Mouse (Mus musculus): ENCODE results near the gene Dtnbp1. TPM values are rescaled to one million over a fixed set of nuclear protein-coding genes. Genes with fewer than 3 reads are reported as not detected.

Dtnbp1 gene
- polyA plus RNA-seq, 1 experiment: 99.1 TPM

DNA sequence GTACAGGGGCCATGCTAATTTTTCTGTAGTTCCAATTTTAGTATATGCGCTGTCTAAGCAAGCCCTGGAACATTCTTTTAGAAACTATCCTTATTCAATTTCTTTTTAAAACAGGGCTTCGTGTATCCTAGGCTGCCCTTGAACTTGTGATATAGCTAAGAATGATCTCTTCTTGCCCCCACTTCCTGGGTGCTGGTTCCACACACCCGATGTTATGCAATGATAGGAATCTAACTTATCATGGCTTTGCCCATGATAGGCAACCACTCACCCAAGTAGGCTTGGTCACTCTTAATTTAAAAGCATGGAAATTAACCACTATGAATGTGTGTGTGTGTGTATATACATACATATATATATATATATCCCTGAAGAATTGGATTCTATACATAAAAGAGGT, 24.3 kb upstream of the Dtnbp1 start:
- Histone ChIP-seq H3K36me3 (ENCODE audit: control insufficient read depth, insufficient read depth) (no peaks in the 10 kb centered on the region), H3K27me3 (ENCODE audit: control insufficient read depth, insufficient read depth, insufficient read length) (no peaks in the 10 kb centered on the region), H3ac (ENCODE audit: control insufficient read depth, insufficient read length) (no peak overlapping the region), H3K79me2 (ENCODE audit: control insufficient read depth, insufficient read depth) (no peaks in the 10 kb centered on the region), H3K4me3 (no peak overlapping the region), H3K4me2 (ENCODE audit: low read depth) (no peak overlapping the region)
- TF ChIP-seq E2F4 (IDR thresholded peaks at IDR 0.05; ENCODE audit: insufficient read depth): no peak
- no peak for TF ChIP-seq POLR2A (IDR thresholded peaks at IDR 0.05; ENCODE audit: insufficient read length, low read depth)
- no peak for TF ChIP-seq MYOG (IDR thresholded peaks at IDR 0.05; ENCODE audit: control insufficient read depth in 1 of 3, insufficient read depth in 1 of 3, insufficient read length in 2 of 3, low read depth in 2 of 3)
- TF ChIP-seq TCF3 (IDR thresholded peaks at IDR 0.05; ENCODE audit: insufficient read length, low read depth): no peak
- no peak for TF ChIP-seq CEBPB (IDR thresholded peaks at IDR 0.05; ENCODE audit: insufficient read depth, poor library complexity, severe bottlenecking)
- no peak for TF ChIP-seq MYOD1 (IDR thresholded peaks at IDR 0.05; ENCODE audit: control insufficient read depth in 1 of 3, insufficient read length in 2 of 3, low read depth in 2 of 3)
- TF ChIP-seq REST (IDR thresholded peaks at IDR 0.05; ENCODE audit: insufficient read depth, insufficient read length): no peak
- no peak for TF ChIP-seq SRF (IDR thresholded peaks at IDR 0.05; ENCODE audit: control insufficient read depth, insufficient read length, low read depth)
- TF ChIP-seq USF1 (IDR thresholded peaks at IDR 0.05; ENCODE audit: low read depth): no peak
- no peak for TF ChIP-seq MAX (IDR thresholded peaks at IDR 0.05; ENCODE audit: low read depth)
- TF ChIP-seq TCF12 (IDR thresholded peaks at IDR 0.05; ENCODE audit: insufficient read depth, poor library complexity, severe bottlenecking): no peak
- TF ChIP-seq POLR2AphosphoS2 (IDR thresholded peaks at IDR 0.05; ENCODE audit: insufficient read length, low read depth): no peak

DNA sequence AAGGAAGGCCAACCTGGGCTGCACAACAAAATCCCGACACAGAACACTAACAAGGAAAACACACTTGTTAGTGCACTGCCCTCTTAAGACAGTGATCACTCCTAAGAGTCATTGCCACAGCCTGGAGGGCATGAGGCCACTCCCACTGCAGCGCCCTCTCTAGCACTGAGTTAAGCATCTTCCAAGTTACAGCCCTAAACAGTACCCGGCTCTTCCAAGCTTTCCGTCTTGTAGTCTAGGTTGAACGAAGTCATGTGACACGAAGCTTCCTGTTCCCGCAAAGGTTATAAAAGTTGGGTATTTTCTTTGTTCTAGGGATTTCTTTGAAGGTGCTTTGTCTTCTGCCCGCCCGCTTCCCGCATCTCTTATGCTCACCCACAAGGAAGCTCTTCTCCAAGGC, 22.9 kb upstream of the Dtnbp1 start:
- Histone ChIP-seq H3K79me2 (ENCODE audit: control insufficient read depth, insufficient read depth) (no peaks in the 10 kb centered on the region), H3K27me3 (ENCODE audit: control insufficient read depth, insufficient read depth, insufficient read length) (no peaks in the 10 kb centered on the region), H3K4me3 (no peak overlapping the region), H3K4me2 (ENCODE audit: low read depth) (no peak overlapping the region), H3ac (ENCODE audit: control insufficient read depth, insufficient read length) (no peak overlapping the region), H3K36me3 (ENCODE audit: control insufficient read depth, insufficient read depth) (no peaks in the 10 kb centered on the region)
- TF ChIP-seq POLR2AphosphoS2 (IDR thresholded peaks at IDR 0.05; ENCODE audit: insufficient read length, low read depth) (no peak), REST (IDR thresholded peaks at IDR 0.05; ENCODE audit: insufficient read depth, insufficient read length) (no peak), POLR2A (IDR thresholded peaks at IDR 0.05; ENCODE audit: insufficient read length, low read depth) (no peak)

DNA sequence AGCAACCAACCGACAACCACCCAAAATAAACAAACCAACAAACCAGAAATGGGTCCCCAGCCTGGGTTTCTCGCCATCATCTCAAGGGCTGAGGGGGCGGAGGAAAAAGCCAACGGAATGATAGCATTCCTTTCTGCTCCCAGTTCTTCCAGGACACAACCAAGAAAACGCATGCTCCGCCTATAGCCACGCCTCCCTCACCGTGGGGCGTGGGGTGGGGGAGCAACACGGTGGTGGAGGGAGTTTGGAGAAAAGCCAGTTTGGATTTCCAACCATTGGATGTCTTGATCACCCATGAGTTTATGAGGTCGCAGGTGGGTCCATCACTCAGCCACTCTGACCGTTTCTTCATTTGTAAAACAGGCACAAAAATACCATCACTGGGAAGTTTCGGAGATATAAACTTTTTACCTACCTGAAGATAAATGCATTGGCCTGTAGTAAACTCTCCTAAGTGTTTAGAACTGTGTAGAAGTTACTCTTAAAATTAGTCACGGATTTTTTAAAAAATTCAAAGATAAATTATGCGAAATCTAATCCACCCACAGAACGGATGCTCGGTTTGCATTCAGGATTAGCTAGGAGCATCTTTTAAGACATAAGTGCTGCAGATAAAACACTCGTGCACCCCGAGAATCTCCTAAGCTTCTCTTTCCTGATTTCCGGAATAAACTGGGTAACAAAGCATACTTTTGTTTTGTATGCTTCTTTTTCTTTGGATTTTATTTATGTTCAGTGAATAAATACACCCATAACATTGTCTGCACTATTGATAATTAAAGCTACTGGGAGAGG, 21.6 kb upstream of the Dtnbp1 start:
- no peak for TF ChIP-seq MYOG (IDR thresholded peaks at IDR 0.05; ENCODE audit: control insufficient read depth in 1 of 3, insufficient read depth in 1 of 3, insufficient read length in 2 of 3, low read depth in 2 of 3)
- no peak for TF ChIP-seq SRF (IDR thresholded peaks at IDR 0.05; ENCODE audit: control insufficient read depth, insufficient read length, low read depth)
- TF ChIP-seq USF1 (IDR thresholded peaks at IDR 0.05; ENCODE audit: low read depth): no peak
- TF ChIP-seq REST (IDR thresholded peaks at IDR 0.05; ENCODE audit: insufficient read depth, insufficient read length): no peak
- no peak for TF ChIP-seq POLR2AphosphoS2 (IDR thresholded peaks at IDR 0.05; ENCODE audit: insufficient read length, low read depth)
- TF ChIP-seq E2F4 (IDR thresholded peaks at IDR 0.05; ENCODE audit: insufficient read depth): no peak
- TF ChIP-seq POLR2A (IDR thresholded peaks at IDR 0.05; ENCODE audit: insufficient read length, low read depth): no peak
- no peak for TF ChIP-seq MYOD1 (IDR thresholded peaks at IDR 0.05; ENCODE audit: control insufficient read depth in 1 of 3, insufficient read length in 2 of 3, low read depth in 2 of 3)
- no peaks in the 10 kb centered on the region for H3K79me2 ChIP-seq (ENCODE audit: control insufficient read depth, insufficient read depth)
- no peaks in the 10 kb centered on the region for H3K27me3 ChIP-seq (ENCODE audit: control insufficient read depth, insufficient read depth, insufficient read length)
- H3K36me3 ChIP-seq (ENCODE audit: control insufficient read depth, insufficient read depth): no peaks in the 10 kb centered on the region
- no peak overlapping the region for H3ac ChIP-seq (ENCODE audit: control insufficient read depth, insufficient read length)
- H3K4me2 ChIP-seq (ENCODE audit: low read depth): no peak overlapping the region
- H3K4me3 ChIP-seq: no peak overlapping the region

DNA sequence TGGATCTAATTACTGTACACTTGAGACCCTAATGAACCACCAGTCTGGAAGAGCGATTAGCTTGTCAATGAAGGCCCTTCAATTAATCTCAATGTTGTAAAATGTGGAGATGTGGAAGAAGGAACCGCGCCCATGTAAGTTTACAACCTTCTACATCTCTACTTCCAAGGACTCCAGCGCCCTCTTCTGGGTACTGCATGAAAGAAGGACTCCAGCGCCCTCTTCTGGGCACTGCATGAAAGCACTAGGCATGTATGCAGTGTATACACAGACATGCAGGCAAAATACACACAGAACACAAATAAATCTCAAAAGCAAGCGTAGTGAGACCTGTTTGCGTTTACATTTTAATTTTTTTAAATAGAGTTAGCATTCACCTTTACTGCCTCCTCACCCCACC, 6.2 kb upstream of the Dtnbp1 start:
- Histone ChIP-seq H3K36me3 (ENCODE audit: control insufficient read depth, insufficient read depth) (no peaks in the 10 kb centered on the region), H3ac (ENCODE audit: control insufficient read depth, insufficient read length) (no peak overlapping the region), H3K79me2 (ENCODE audit: control insufficient read depth, insufficient read depth) (no peaks in the 10 kb centered on the region), H3K4me3 (no peak overlapping the region), H3K4me2 (ENCODE audit: low read depth) (no peak overlapping the region), H3K27me3 (ENCODE audit: control insufficient read depth, insufficient read depth, insufficient read length) (no peaks in the 10 kb centered on the region)
- no peak for TF ChIP-seq MYOG (IDR thresholded peaks at IDR 0.05; ENCODE audit: control insufficient read depth in 1 of 3, insufficient read depth in 1 of 3, insufficient read length in 2 of 3, low read depth in 2 of 3)
- no peak for TF ChIP-seq CEBPB (IDR thresholded peaks at IDR 0.05; ENCODE audit: insufficient read depth, poor library complexity, severe bottlenecking)
- TF ChIP-seq MAX (IDR thresholded peaks at IDR 0.05; ENCODE audit: low read depth): no peak
- no peak for TF ChIP-seq SRF (IDR thresholded peaks at IDR 0.05; ENCODE audit: control insufficient read depth, insufficient read length, low read depth)
- TF ChIP-seq REST (IDR thresholded peaks at IDR 0.05; ENCODE audit: insufficient read depth, insufficient read length): no peak
- no peak for TF ChIP-seq POLR2AphosphoS2 (IDR thresholded peaks at IDR 0.05; ENCODE audit: insufficient read length, low read depth)
- TF ChIP-seq TCF12 (IDR thresholded peaks at IDR 0.05; ENCODE audit: insufficient read depth, poor library complexity, severe bottlenecking): no peak
- no peak for TF ChIP-seq MYOD1 (IDR thresholded peaks at IDR 0.05; ENCODE audit: control insufficient read depth in 1 of 3, insufficient read length in 2 of 3, low read depth in 2 of 3)
- TF ChIP-seq USF1 (IDR thresholded peaks at IDR 0.05; ENCODE audit: low read depth): no peak
- no peak for TF ChIP-seq POLR2A (IDR thresholded peaks at IDR 0.05; ENCODE audit: insufficient read length, low read depth)

DNA sequence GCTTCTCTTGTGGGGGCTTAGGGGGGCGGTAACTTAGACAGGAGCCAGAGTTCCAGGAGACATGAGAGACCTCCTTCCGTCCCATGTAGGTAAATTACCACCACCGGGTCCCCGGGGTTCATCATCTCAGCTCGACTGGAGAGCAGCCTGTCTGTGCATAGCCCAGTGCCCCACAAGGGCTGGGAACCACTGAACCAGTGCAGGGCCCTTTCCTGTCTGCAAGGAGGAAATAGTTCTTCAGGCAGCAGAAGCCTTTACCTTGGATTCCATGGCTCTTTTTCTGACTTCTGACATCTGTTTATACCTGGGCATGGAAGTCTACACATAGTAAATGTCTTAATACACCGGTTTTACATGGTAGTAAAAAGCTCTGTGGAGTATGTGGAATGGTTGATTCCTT, 5.8 kb upstream of the Dtnbp1 start:
- Histone ChIP-seq H3K79me2 (ENCODE audit: control insufficient read depth, insufficient read depth) (no peaks in the 10 kb centered on the region), H3K27me3 (ENCODE audit: control insufficient read depth, insufficient read depth, insufficient read length) (no peaks in the 10 kb centered on the region), H3K4me2 (ENCODE audit: low read depth) (no peak overlapping the region), H3K36me3 (ENCODE audit: control insufficient read depth, insufficient read depth) (no peaks in the 10 kb centered on the region), H3ac (ENCODE audit: control insufficient read depth, insufficient read length) (no peak overlapping the region), H3K4me3 (no peak overlapping the region)
- TF ChIP-seq POLR2A (IDR thresholded peaks at IDR 0.05; ENCODE audit: insufficient read length, low read depth) (no peak), MYOG (IDR thresholded peaks at IDR 0.05; ENCODE audit: control insufficient read depth in 1 of 3, insufficient read depth in 1 of 3, insufficient read length in 2 of 3, low read depth in 2 of 3) (no peak), USF1 (IDR thresholded peaks at IDR 0.05; ENCODE audit: low read depth) (no peak), TCF12 (IDR thresholded peaks at IDR 0.05; ENCODE audit: insufficient read depth, poor library complexity, severe bottlenecking) (no peak)
